Mouse (Mus musculus): ENCODE data around the gene Synm.

The Synm gene

DNA sequence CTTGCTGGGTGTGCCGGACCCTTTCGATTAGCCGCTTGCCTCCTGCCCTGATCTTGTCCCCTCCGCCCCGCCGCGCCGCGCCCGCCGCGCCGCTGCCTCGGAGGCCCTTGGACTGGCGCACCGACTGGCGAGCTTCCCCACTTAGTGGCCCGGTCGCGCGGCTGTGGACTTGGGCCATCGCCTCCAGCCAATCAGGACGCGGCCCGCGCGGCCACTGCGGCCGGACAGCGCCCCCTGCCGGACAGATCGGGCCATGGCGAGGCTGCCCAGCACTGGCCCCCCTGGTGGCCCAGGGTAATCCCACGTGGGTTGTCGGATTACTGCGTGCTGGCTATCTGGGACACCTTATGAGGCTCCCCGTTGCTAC is at the start of gene Synm:
Gene Synm, minus strand, starts transcription at position 114 of the 367 bp plus-strand sequence.
- peak; percentile 90 to 93 for DNase-seq (ENCODE audit: low spot score in 2 of 2)

GRCm38 (mm10) chr7:67803857-67804215 is 44.3 kb upstream of the Synm start:
- no peak for DNase-seq (ENCODE audit: low spot score in 2 of 2)

- DNase-seq (ENCODE audit: low spot score in 2 of 2), result peak; percentile 72 to 86
Measured at GRCm38 (mm10) chr7:67803015-67803856, 43.7 kb upstream of the Synm start.

- DNase-seq (ENCODE audit: low spot score in 2 of 2), result no peak
Measured at GRCm38 (mm10) chr7:67801022-67801421, 41.5 kb upstream of the Synm start.

GRCm38 (mm10) chr7:67800547-67800946 is 41.0 kb upstream of the Synm start:
- DNase-seq (ENCODE audit: low spot score in 2 of 2), result no peak

GRCm38 (mm10) chr7:67798476-67798875 is 38.9 kb upstream of the Synm start:
- DNase-seq (ENCODE audit: low spot score in 2 of 2), result no peak

DNA sequence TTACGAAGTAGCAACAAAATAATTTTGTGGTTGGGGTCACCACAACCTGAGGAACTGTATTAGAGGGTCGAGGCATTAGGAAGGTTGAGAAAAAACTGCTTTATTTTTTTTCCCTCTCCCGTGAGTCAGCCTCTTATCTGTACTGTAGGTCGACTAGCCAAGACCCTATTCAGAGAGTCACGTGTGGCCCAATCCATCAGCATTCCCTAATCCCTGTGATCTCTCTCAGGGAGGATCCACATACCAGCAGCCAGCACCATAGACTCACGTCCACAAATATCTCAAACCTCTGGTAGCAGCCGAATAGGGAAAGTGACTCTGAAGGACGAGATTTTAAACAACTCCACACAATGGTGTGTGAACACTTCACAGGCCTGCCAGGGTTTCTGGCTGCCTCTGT is 37.5 kb upstream of the Synm start:
- no peak for DNase-seq (ENCODE audit: low spot score in 2 of 2)

GRCm38 (mm10) chr7:67793449-67793848 is 33.9 kb upstream of the Synm start:
- DNase-seq (ENCODE audit: low spot score in 2 of 2), result no peak

- no peak for DNase-seq (ENCODE audit: low spot score in 2 of 2)
Measured at GRCm38 (mm10) chr7:67791256-67791655, 31.7 kb upstream of the Synm start.

DNA sequence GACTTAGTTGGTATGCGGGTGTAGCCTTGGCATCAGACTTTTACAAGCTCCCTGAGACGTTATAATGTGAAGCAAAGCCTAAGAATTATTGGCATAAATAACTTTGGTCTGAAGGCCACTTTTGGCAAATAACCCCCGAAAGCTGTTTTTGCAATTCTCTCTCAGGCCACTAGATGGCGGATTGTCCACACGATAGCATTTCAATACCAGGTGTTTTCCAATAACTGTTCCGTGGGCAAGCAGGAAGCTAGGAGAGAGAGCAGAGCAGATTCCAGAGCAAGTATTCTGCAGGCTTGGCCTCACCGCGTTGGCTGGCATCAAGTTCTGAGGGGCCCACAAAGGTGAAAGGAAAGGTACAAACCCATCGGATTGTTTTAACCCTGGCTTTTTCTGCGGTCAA is 29.2 kb upstream of the Synm start:
- DNase-seq (ENCODE audit: low spot score in 2 of 2), result peak; percentile 60 to 75

- DNase-seq (ENCODE audit: low spot score in 2 of 2), result no peak
Measured at GRCm38 (mm10) chr7:67787861-67788260, 28.3 kb upstream of the Synm start.

- peak; percentile 48 to 62 for DNase-seq (ENCODE audit: low spot score in 2 of 2)
Measured at GRCm38 (mm10) chr7:67776636-67777305, 17.2 kb upstream of the Synm start.

- DNase-seq (ENCODE audit: low spot score in 2 of 2), result no peak
Measured at GRCm38 (mm10) chr7:67775623-67776022, 16.1 kb upstream of the Synm start.

DNA sequence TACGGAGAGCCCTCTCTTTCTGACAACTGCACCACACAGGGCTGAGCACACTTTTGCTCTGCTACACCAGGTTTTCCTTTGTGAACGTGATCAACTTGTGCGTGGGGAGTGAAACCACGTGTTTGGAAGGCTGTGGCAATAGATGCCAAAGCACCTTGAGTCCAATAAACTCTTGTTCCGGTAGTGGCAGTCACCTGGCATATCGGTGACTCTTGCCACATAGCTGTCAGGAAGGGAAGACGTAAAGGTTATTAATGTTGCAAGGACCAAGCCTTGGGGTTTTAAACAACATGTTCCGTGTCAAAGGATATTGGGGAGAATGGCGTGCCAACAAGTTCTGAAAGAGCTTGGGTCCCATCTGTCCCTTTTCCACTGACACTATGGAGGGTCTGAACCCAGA is 12.7 kb upstream of the Synm start:
- DNase-seq (ENCODE audit: low spot score in 2 of 2), result no peak

GRCm38 (mm10) chr7:67769487-67769886 is 9.9 kb upstream of the Synm start:
- DNase-seq (ENCODE audit: low spot score in 2 of 2), result no peak

- no peak for DNase-seq (ENCODE audit: low spot score in 2 of 2)
Measured at GRCm38 (mm10) chr7:67768125-67768524, 8.6 kb upstream of the Synm start.

DNA sequence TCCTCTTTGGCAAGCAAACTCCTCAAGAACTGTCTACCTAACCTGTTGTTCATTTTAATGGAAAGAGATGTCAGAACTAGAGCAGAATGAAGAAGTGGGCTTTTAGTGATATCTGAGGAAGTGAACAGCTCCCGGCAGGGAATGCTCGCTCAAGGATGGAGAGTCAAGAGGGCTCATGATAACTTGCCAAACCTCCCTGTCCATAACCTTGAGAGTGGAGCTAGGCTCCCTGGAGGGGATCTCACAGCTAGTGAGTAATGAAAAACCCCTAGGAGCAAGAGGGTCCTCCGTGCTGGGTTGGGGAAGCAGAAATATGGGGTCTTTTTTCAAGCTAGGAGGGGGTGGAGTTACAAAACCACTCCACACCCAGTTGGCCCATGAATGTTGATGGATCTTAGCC is 4.1 kb upstream of the Synm start:
- DNase-seq (ENCODE audit: low spot score in 2 of 2), result no peak

DNA sequence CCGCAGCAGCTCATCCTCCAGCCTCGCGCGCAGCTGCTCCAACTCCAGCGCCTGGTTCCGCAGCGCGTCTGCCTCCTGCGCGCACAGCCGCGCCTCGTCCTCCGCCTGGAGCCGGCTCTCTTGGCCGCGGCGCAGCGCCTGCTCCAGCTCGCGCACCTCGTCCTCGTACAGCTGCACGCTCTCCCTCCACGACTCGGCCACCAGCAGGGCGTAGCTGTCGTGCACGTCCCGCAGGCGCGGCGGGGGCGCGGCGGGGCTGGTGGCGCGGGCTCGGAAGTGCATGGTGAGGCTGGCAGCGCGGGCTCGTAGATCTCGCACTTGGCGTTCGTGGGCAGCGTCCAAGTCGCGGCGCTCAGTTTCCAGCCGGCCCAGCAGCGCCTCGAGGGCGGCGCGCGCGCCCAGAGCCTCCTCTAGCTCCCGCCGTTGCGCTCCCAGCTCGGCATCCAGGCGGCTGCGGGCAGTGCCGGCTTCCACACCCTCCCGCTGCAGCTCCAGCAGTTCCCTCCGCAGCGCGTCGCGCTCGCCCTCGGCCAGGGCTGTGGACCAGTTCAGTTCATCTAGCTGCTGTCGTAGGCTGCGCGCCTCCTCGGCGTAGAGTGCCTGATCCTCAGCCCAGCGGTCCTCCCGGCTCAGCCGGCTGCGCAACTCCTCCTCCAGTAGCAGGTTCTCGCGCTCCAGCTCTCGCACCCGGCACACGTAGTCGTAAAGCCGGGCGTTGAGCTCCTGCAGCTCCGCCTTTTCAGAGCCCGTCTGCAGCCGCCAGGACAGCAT is 499 bp downstream of the Synm start:
- DNase-seq (ENCODE audit: low spot score in 2 of 2), result peak; percentile 78 to 84

- DNase-seq (ENCODE audit: low spot score in 2 of 2), result no peak
Measured at GRCm38 (mm10) chr7:67758506-67758857, 1.1 kb downstream of the Synm start.

- DNase-seq (ENCODE audit: low spot score in 2 of 2), result no peak
Measured at GRCm38 (mm10) chr7:67756636-67757035, 2.9 kb downstream of the Synm start.

DNA sequence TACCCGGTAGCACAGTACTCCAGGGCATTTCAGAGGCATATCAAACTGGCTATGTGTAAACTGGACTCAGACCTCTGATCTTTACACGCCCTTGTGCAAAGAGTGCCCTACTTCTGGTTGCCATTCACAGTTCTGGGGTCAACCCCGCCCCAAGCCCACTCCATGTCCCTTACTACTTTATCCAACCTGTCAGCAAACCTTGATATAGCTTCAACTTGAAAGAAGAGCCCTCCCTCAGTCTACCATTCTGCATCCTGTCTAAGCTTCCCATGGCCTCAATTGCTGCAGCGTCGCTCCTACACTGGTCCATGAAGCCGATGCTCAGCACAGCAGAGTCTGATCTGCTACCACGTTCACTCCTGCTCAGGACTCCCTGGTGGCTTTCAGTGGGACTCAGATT is 4.2 kb downstream of the Synm start:
- DNase-seq (ENCODE audit: low spot score in 2 of 2), result no peak

GRCm38 (mm10) chr7:67754606-67755005 is 4.9 kb downstream of the Synm start:
- DNase-seq (ENCODE audit: low spot score in 2 of 2), result no peak
